Mouse (Mus musculus): Measurements from ENCODE around the gene Itih1. TPM values are rescaled to one million over a fixed set of nuclear protein-coding genes. Genes with fewer than 3 reads are reported as not detected.

The Itih1 gene
- not detected for total RNA-seq (2021)

DNA sequence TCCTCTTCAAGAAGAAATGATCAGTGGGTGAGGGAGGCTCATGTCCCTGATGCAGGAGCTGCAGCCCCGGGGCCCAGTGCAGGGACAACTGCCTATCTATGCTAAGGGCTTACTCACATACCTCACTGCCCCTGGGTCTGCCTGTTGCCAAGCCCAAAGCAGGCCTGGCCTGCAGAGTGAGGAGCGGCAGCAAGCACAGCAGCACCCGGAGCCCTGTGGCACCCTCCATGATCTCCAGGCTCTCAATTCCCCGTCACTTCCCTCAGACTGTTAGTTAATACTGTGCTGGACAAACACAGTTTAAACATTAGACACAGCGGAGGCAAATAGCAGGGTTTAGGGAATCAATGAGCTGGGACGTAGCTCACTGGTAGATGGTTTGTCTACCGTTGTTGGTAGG, at the start of gene Itih1:
Gene Itih1 (minus strand): TSS at position 252 of the 400 bp plus-strand sequence.
- intact Hi-C loops (cut with DNase I): loop anchor here (5.0 kb wide), 1 partner anchor 76 kb away; no protein-coding TSS in a partner anchor

GRCm38 (mm10) chr14:30976222-30976621, 33.1 kb upstream of the Itih1 start:
- no peak for DNase-seq (ENCODE audit: extremely low spot score in 1 of 2, low spot score in 2 of 2)
- intact Hi-C loops (cut with DNase I): no loop called here

More for the DNA sequence above, at the start of gene Itih1:
- DNase-seq (ENCODE audit: extremely low spot score in 1 of 2, low spot score in 2 of 2): no peak

DNA sequence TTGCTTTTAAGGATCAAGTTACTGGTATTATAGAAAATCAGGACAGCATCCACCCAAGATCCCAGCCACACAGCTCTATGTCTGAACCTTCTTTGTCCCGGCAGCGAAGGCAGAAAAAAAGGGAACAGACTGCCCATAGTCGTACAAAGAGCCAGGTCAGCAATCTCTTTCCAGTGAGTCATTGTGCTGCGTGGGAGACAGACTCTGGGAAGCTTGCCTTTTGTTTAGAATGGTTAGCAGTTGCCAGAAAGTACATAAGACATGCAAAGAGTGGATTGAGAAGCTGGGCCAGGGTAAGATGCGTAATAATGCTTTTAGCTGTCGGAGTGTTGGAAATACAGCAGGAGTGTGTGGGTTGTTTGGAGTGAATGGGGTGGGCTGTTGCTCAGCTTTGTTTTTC, 31.1 kb upstream of the Itih1 start:
- intact Hi-C loops (cut with DNase I): no loop called here
- peak; percentile 29 to 56 for DNase-seq (ENCODE audit: extremely low spot score in 1 of 2, low spot score in 2 of 2)

DNA sequence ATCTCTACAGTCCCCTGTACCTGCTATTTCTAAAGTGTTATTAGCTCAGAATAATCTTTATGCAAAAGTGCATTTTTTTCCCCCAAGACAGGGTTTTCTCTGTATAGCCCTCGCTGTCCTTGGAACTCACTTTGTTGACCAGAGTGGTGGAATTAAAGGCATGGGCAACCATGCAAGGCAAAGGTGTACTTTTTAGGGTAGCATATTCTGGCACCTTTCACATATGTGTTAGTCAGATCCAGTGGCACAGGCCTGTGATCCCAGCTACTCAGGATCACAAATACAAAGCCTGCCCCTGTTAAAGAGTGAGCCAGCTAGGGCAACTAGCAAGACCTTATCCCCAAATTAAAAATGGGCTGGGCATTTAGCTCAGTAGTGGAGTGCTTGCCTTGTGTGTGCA, 17.3 kb upstream of the Itih1 start:
- intact Hi-C loops (cut with DNase I): no loop called here
- no peak for DNase-seq (ENCODE audit: extremely low spot score in 1 of 2, low spot score in 2 of 2)

DNA sequence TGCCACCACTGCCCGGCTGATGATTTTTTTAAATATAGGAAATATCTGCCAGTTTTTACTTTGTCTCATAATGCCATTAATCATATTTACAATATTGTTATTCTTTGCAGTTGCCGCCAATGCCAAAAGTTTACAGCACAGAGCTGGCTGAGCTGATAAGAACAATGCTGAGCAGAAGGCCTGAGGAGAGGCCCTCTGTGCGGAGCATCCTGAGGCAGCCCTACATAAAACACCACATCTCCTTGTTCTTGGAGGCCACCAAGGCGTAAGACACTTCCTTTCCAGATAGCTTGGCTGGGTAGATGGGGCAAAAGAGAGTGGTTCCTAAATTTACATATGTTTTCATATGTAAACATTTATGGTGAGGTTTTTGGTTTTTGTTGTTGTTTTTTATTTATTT, 15.9 kb upstream of the Itih1 start:
- DNase-seq (ENCODE audit: extremely low spot score in 1 of 2, low spot score in 2 of 2): no peak
- intact Hi-C loops (cut with DNase I): no loop called here

DNA sequence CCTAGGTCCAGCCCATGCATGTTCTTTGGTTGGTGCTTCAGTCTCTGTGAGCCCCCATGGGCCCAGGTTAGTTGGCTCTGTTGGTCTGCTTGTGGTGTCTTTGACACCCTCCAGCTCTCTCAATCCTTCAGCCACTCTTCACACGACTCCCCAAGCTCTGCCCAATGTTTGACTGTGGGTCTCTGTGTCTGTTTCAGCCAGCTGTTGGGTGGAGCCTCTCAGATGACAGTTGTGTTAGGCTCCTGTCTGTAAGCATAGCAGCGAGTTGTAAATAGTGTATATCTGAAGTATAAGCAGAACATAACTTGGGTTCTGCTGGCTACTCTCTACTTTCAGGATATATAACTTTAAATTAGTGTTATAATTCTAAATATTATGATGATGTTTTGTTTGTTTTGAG, 15.4 kb upstream of the Itih1 start:
- DNase-seq (ENCODE audit: extremely low spot score in 1 of 2, low spot score in 2 of 2): no peak
- intact Hi-C loops (cut with DNase I): no loop called here

- DNase-seq (ENCODE audit: extremely low spot score in 1 of 2, low spot score in 2 of 2): peak; percentile 97 to 98
- intact Hi-C loops (cut with DNase I): no loop called here
Measured at GRCm38 (mm10) chr14:30951154-30951825, 8.2 kb upstream of the Itih1 start, which contains the start of gene Nek4. Gene Nek4 (plus strand): TSS chr14:30951377.

DNA sequence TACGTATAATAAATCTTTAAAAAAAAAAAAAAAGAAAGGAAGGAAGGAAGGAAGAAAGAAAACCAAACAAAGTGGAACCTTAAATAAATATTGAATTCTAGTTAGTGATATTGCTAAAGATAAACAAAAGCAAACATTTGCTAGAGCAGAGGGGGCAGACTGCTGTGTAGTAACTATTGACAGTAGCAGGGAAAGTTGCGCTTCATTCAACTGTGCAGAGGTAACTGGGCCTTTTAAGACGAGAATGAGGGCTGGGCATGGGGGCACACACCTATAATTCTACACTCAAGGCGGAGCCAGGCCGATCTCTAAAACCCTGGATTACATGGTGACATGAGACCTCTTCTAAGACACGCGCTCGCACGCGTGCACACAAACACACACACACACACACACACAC, 6.9 kb upstream of the Itih1 start:
- intact Hi-C loops (cut with DNase I): no loop called here
- no peak for DNase-seq (ENCODE audit: extremely low spot score in 1 of 2, low spot score in 2 of 2)

GRCm38 (mm10) chr14:30944745-30945144, 1.7 kb upstream of the Itih1 start:
- intact Hi-C loops (cut with DNase I): loop anchor here (5.0 kb wide), 1 partner anchor 77 kb away; no protein-coding TSS in a partner anchor

GRCm38 (mm10) chr14:30943860-30944674, 978 bp upstream of the Itih1 start:
- intact Hi-C loops (cut with DNase I): loop anchor here (5.0 kb wide), 1 partner anchor 77 kb away; no protein-coding TSS in a partner anchor
- DNase-seq (ENCODE audit: extremely low spot score in 1 of 2, low spot score in 2 of 2): peak; percentile 36 to 62

More at GRCm38 (mm10) chr14:30944745-30945144, 1.7 kb upstream of the Itih1 start:
- no peak for DNase-seq (ENCODE audit: extremely low spot score in 1 of 2, low spot score in 2 of 2)

DNA sequence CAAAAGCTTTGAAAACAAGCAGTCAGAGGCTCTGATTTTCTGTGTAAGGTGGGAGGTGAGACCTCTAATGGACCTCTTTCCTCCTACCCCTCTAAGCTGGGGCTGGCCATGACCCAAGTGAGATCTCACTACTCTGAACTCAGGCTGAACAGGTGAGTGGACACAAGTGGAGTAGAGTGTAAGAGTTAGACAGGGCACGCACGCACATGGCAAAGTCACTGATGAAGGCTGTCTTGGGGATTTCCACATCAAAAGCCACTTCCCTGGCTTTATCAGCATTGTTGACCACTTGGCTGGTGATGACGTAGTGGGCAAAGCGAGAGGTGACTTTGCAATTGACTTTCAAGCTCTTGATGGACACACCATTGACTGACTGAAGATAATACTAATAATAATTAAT, 835 bp downstream of the Itih1 start:
- DNase-seq (ENCODE audit: extremely low spot score in 1 of 2, low spot score in 2 of 2): no peak
- intact Hi-C loops (cut with DNase I): loop anchor here (5.0 kb wide), 1 partner anchor 75 kb away; no protein-coding TSS in a partner anchor

DNA sequence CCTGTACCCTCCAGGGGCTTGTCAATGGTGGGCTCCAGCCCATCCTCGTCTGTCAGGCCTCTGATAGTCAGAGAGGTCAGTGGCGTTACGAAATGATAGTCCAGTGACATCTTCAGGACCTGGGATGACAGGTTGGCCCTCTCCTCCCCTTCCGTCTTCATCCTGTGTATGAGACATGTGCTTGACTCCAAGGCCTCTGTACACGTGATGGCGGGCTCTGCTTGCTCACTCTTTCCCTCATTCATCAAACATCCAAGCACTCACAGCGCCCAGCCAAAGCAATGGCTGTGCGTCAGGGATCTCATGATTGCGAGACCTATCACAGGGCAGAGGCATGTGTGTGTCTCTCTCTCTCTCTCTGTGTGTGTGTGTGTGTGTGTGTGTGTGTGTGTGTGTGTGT, 9.7 kb downstream of the Itih1 start:
- intact Hi-C loops (cut with DNase I): no loop called here
- no peak for DNase-seq (ENCODE audit: extremely low spot score in 1 of 2, low spot score in 2 of 2)

GRCm38 (mm10) chr14:30930386-30930785, 12.7 kb downstream of the Itih1 start:
- DNase-seq (ENCODE audit: extremely low spot score in 1 of 2, low spot score in 2 of 2): no peak
- intact Hi-C loops (cut with DNase I): no loop called here

DNA sequence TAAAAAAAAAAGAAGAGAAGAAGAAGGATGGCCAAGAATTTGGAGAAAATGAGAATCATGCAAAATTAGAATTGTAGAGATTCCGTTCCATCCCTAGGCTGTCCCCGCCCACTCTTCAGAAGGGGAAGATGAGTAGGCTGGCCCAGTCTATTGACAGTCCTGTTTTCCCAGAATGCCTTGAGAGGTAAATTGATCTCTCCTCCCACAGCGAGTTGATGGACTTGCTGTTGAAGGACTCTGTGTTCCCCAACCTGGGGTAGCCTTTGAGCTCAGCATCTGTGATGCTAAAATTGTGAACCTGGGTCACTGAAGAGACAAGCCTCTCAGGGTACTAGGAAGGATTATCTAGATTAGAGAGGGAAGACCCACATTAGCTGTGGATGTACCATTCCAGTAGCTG, 17.6 kb downstream of the Itih1 start:
- intact Hi-C loops (cut with DNase I): no loop called here
- no peak for DNase-seq (ENCODE audit: extremely low spot score in 1 of 2, low spot score in 2 of 2)

DNA sequence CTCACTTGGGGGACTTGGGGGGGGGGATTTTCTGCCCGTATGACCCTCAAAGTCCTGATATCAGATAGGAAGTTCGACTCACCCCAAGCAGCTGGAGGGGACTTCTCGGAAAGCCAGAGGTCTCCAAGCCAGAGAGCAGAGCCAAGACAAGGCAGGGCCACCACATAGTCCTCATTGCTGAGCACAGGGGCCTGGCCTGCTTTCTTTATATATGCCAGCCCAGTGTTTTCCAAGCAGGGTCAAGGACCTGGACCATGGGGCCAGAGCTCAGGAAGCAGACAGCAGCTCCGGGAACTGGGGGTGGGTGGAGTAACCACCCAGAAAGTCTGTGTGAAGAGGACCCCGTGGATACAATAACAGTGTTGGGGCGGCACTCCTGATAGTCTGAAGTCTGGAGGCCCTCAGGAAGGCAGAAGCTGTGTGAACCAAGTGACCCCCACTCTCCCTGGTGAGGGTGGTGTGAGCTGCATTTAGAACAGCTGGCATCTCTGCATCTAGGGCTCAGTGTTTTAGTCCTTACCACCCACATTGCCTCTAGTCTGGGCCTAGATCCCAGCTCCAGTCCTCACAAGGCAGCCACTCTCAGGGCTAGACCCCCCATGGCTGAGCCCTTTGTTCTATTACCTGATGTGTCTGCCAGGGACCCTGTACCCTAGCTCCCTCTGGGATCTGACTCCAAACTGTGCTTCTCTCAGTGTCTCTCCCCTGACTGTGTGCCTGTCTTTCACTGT, 19.5 kb downstream of the Itih1 start, which contains the start of gene Itih3:
Gene Itih3 (minus strand): TSS at position 386 of the 731 bp plus-strand sequence.
- DNase-seq (ENCODE audit: extremely low spot score in 1 of 2, low spot score in 2 of 2): peak; percentile 31 to 36
- intact Hi-C loops (cut with DNase I): no loop called here

- intact Hi-C loops (cut with DNase I): no loop called here
- DNase-seq (ENCODE audit: extremely low spot score in 1 of 2, low spot score in 2 of 2): peak in 1 of 2 experiments; percentile 26
Measured at GRCm38 (mm10) chr14:30922053-30922670, 20.9 kb downstream of the Itih1 start.

GRCm38 (mm10) chr14:30916516-30916915, 26.6 kb downstream of the Itih1 start:
- no peak for DNase-seq (ENCODE audit: extremely low spot score in 1 of 2, low spot score in 2 of 2)
- intact Hi-C loops (cut with DNase I): no loop called here

DNA sequence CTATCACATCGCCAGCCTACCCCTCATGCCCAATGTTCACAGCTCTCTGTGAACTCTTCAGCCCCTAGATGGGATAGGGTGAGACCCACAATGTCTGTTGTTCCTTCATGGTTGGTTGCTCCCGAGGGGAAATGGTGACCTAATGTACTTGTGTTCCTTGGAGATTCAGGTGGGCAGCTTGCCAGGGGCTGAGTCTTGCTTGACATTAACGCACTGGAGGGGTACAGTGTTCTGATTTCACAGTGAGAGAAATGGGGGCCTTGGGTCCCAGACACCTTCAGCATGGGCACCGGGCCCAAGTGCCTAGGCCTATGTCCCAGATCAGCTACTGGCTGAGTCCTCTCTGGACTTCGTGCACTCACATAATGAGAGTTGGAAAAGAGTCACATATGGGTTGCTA, 29.7 kb downstream of the Itih1 start:
- intact Hi-C loops (cut with DNase I): no loop called here
- DNase-seq (ENCODE audit: extremely low spot score in 1 of 2, low spot score in 2 of 2): peak in 1 of 2 experiments; percentile 43

- intact Hi-C loops (cut with DNase I): no loop called here
- no peak for DNase-seq (ENCODE audit: extremely low spot score in 1 of 2, low spot score in 2 of 2)
Measured at GRCm38 (mm10) chr14:30912641-30913040, 30.4 kb downstream of the Itih1 start.

All from left cerebral cortex, postnatal 10 days (tissue).